Mouse (Mus musculus): ENCODE data around the gene Nadsyn1.

DNA sequence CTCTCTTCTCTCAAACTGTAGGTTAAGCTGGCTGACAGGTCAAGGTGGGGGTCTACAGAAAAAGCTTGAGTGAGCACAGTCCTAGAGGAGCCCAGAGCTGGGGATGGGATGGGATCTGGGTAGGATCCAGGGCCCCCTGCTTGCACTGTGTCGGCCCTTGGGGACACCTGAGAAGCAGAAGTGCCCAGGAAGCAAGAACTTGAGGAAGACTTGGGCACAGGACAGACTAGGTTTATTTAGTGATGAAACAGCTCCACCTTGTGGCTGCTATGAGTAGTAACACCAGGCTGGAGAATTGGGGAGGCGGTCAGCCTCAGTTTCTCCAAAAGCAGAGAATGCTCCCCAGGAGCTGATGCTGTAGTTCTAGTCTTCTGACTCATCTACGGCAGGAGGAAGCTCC, 58.9 kb downstream of the Nadsyn1 start:
- TF ChIP-seq GATA1 (IDR thresholded peaks at IDR 0.05; ENCODE audit: borderline replicate concordance, low read length), result no peak
- TF ChIP-seq FLI1 (IDR thresholded peaks at IDR 0.05; ENCODE audit: low read length), result no peak
